Mouse (Mus musculus) hindlimb bud, embryonic 11.5 days (tissue): ENCODE measurements at regions not wholly inside any gene's neighbourhood (a gene's known extent, or its start where the extent isn't known, plus 50 kb on each side); places are given as distances from the start of the nearest gene placed in this dataset.
"Not testable (repeated sequence)": the region's sequence is repeated elsewhere in the genome, so short reads cannot be mapped to it uniquely, and the experiment has no call there.

Experiments
- DNase-seq: peaks from one replicate; pipeline ENCODE4 v3.0.0-alpha.2; 2012; ENCODE audit warnings: low read depth, low spot score; ENCODE audit errors: extremely low spot score

DNA sequence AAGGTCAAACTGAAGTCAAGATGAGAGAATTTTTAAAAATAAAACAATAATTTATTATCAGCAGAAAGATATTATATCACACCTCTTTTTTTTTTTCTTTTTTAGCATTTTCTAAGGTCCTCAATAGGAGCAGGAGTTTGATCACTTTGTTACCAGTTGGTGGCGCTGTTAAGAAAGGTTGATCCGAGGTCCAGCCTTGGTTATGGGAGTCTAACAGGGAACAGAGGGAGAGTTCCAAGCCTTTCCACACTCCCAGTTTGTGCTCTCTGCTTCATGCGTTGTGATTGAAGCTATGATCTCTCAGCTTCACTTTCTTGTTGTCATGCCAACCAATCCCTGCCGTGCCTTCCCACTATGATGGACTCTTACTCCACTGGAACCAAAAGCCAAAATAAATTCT lies 83.8 kb downstream of the Fam174a start:
- DNase-seq: no peak

DNA sequence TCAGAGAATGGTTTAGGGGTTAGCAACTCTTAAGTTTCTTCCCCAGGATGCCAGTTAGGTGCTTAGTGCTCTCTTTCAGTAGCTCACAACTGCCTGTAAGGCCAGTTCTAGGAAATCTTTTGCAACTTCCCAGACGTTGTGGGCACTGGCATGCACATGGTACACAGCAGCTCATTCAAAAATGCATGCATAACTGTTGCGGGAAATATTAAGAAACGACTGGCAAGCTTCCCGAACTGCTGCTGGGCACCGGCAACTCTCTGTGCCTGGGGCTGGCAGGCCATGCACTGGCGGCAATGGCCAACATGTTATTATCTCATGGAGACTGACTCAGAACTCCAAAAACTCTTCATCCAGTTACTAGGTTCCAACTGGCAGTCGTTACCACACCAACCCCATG lies 86.3 kb downstream of the Fam174a start:
- DNase-seq: no peak

DNA sequence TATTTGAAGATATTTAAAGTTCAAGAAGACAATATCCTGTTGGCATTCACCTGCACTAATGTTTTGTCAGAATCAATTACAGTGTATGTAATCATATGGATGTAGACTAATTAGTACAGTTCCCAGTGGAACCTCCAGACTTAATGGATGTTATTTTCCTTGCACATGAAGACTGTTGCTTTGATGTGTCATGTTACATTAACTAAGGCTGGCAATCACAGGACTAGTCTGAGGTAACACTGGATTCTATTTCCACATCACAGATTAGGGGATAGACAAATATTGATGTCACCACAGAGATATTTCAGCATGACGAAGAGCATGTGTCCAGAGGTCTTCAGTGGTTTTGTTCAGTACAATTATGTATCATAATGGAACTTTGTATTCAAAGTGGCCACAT lies 108.8 kb downstream of the Fam174a start:
- no peak for DNase-seq

DNA sequence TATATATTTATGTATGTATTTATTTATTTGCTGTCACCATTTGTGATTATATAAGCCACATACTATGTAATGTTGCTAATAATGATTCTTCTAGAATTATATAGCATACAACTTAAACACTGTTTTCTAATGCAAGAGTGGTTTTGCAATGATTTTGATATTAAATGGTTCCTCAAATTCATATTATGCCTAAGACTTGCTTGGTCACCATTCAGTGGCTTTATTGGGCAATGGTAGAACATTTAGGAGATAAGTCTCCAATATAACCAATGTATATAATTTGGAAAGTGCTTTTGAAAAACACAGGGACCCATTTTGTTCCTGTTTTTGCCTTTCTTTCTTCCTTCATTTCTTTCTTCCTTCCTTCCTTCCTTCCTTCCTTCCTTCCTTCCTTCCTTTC lies 112.0 kb downstream of the Fam174a start:
- DNase-seq: no peak

DNA sequence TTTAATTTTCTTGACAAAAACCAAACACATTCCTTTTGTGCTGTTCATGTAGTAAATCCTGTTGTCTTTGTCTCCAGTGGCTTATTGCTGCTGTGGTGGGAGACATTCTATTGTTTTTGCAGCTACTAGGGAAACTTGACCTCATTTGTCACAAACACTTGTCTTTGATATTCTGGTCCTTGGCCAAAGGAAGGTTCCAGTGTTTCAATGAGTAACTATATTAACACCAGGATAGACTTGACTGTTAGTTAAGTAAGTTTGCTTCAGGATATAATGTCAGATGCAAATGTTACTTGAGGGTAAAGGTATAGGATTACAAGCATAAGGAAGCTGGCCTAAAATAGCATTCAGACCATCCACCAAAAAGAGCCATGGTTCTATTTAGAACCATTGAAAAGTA lies 123.7 kb downstream of the Fam174a start:
- DNase-seq: no peak

DNA sequence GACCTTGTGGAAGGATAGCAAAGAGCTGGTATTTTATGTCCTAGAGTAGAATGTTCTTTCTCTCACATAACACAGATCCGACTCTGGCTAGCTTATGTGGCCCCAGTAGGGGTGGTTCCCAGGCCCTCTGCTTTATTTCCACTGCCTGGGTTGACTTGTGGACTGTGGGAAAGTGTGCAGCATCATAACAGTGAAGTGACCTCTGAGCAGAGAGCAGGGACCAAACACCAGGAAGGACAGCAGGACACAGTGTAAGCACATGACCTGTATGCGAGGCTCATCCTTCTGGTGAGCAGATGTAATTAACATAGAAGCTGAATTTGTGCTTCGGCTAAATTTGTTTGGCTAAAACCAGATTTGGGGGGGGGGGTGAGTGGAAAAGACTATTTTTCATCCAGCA lies 132.1 kb downstream of the Fam174a start:
- DNase-seq: no peak

DNA sequence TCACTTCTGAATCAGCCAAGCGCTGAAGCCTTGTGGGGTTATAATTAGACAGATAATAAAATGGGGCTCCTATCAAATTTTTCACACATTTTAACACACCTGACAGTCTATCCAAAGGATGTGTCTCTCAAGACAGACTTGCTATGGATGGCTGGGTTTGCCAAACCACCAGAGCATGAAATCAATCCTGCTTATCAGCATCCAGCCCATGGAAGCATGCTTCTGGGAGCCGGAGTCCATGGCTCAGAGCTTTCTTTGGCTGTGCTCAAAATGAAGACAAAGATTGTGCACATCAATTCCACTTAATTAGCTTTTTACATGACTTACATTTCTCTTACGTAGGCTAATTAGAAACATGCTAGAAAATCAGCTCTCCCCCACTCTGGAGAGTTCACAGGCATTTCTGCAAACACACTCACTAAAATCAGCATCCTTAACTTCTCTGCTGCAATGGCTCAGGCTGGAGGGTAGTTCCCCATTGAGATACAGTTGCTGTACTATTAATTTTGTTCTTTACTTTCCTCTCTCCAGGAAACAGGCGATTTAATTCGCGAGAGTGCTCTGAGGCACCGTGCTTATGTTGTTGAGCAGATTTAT lies 135.6 kb downstream of the Fam174a start:
- no peak for DNase-seq

DNA sequence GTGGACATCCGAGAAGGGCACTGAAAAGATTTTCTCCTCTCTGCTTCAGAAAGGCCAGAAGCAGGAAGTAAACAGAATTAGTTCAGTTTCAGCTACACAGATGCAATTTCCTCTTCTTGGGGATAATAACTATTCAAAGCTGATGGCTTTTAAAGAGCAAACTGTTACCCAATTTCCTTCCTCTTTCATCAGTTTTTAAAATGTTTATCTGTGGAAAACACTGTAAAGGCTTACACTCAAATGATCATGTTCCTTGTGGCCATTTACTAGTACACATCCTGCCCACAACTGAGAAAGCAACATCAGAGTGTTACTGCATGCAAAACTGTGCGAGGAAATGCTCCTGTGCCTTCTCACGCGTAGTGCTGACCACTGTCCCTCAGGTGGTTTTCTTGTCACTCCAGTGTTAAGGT lies 137.5 kb downstream of the Fam174a start:
- DNase-seq: no peak

DNA sequence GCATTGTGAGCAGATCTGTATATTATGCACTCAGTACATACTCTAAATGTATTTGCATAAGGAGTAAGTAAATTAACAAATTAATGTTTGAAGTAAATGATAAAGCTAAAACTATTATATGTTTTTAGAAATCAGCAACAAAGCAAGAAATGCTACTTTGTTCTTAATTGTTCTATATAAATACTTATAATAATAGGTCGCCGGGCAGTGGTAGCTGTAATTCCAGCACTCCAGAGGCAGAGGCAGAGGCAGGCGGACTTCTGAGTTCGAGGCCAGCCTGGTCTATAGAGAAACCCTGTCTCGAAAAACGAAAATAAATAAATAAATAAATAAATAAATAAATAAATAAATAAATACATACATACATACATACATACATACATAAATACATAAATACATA lies 138.3 kb downstream of the Fam174a start:
- DNase-seq: peak; percentile 69

DNA sequence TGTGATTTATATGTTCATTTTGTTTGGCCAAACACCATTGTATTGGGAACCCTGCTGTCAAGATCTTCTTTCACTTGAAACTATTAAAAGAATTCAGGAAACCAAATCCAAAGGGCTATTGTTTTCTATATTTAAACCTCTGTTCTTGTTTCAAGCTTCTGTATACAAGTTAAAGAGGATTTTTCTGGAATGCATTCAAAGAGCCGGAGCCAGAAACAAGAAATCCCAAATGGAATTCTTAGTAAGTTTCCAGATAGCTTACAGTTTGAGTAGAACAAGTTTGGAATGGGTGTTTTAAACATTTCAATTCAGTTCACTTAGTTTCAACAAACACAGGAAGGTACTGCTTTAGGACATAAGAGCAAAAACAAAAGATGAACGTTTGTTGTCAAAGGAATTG lies 140.8 kb downstream of the Fam174a start:
- no peak for DNase-seq

DNA sequence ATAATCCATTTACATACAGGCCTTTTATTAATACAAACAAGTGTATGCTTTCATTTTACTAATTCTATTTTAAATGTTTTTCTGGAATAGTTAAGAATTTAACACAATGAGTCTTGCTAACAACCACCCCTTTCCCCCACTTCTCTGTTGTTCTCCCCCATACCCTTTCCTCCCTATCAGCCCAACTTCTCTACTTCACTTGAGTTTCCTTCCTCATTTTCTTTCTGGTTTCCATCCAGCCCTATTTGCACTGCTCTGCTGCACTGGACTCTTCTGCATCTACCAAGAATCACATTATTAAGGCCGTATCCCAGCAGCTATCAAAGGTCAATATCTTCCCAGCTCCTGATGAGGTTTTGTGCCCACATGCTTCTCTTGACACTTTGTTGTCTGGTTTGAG lies 145.9 kb downstream of the Fam174a start:
- no peak for DNase-seq

DNA sequence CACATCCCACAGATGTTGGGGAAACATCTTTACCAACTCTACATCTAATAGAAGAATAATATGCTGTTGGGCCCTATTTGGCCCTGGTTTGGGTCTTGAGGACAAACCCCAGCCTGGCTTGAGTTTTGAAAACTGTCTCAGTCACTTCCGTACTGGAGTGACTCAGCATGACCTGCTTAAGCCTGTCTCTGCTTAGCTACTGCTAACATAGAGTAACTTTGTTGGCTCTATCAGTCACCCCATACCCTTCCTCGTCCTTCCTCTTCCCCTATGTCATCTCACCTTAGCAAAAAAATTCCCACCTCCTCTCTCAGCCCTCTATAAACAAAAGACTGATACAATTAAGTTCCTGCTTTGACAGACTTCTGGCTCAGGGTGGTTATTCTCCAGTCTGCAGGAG lies 154.7 kb downstream of the Fam174a start:
- no peak for DNase-seq

DNA sequence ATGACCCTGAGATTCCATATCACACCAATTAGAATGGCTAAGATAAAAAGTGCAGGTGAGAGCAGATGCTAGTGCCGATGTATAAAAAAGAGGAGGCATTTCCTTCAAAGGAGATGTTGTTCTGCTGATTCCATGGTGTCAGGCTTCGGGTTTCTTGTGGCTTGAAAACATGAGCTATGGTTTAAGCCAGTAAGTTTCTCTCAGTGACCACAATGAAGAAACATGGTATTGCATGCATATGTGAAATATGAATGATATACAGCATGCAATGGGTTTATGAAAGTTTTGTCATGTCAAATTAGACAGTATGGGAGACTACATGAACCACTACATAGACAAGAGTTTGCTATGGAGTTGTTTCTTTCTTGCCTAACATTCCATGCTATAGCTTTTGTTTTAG lies 155.3 kb downstream of the Fam174a start:
- no peak for DNase-seq

DNA sequence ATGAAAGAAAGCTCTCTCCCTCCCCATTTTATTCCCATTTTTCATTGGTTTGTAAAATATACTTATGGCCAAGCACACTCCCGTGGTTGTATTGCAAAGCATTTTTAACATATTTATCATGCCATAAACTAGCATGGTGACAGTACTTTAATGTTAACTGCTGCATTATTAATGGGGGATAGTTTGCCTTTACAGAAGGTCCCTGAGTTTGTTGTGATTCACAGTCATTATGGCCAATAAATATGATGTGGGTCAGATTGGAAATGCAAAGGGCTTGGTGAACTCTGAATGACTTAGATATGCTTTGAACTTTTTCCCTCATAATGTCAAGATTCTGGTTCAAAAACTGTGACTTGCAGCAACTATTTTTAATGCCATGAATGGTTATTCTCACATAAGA lies 157.1 kb downstream of the Fam174a start:
- DNase-seq: no peak

DNA sequence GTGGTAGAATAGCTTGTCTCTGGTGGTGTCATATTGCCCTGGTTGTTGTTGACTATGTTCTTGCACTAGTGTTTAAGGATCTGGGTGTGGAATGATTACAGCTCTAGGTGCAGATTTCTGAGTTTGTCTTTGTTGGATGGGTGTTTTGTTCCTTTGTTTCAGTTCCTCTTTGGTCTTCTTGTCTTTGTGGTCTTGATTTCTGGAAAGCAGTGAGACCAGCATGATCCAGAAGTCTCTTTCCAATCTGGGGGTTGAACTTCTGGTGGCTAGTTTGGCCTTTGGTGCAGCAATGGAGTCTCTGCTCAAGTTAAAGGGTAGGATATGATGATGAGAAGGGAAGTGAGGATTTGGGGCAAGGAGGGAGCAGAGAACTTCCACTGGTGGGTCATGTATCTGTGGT lies 174.4 kb downstream of the St8sia4 start:
- DNase-seq: no peak

DNA sequence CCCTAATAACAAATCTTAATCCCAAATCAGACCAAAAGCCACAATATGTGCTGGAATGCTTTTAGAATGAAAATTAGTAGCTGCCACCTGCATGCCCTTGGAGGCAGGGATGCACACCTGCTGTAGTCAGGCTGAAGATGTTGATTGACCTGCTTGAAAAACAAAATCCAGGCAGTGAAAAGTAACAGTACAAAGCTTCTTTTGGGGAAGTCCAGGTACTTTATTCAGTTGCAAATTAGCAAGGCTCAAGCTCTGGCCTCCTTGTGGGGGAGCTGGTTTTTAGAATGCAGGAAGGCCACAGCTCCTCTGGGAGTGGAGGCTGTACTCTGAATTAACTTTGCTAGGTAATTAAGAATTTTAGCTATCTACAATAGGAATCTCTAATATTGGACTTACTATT lies 166.7 kb downstream of the St8sia4 start:
- not testable (repeated sequence) for DNase-seq

DNA sequence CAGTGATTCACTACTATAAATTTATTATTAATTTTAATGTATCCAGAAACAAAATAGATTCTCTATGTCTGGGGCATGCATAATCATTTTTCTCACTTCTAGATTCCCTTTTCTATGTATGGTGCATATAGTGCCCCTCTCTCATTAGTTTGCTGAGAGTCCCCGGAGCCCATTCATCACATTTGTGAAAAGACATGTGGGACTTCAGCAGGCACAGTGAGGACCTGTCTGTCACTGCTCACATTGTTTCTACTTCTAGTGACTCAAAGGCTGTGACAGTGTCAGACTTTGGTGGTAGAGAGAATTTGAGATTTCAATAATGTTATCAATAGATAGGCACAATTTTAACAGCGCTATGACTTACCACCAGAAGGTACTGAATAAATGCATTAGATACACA lies 158.7 kb downstream of the St8sia4 start:
- DNase-seq: no peak

DNA sequence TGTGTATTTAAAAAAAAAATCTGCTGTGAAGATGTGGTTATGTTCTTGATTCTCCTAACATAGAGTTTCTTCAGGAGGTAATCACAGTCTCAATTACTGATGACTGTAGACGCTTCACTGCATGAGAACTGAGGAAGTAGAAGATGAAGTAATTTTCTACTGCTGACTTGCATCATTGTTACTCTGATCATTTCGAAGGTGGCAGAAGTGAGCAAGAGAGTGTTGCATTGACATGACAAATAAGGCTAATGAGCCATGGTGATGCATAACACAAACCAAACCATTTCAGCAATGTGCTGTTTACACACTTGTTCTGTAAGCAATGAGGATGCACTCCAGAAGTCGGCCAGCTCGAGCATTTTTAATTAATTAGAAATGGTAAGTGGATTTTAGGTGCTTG lies 138.6 kb downstream of the St8sia4 start:
- DNase-seq: no peak

DNA sequence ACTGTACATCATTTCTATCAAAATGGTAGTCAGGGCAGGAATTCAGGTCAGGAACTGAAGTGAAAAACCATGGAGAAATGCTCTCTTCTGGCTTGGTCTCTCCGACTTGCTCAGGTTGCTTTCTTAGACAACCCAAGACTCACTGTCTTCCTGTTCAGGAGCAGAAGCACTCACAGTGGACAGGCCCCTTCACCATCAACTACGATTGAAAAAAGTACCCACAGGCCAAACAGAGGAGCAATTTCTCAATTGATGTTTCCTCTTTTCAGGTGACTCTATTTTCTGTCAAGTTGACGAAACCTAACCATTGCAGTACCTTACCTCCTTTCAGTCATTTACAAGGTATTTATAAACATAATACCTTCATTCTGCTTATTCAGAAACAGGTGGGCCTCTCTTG lies 136.4 kb downstream of the St8sia4 start:
- no peak for DNase-seq
